Mouse (Mus musculus) ovary, postnatal 10 days (tissue): Measurements from ENCODE around the gene Fcgrt.
"Not testable (repeated sequence)": the region's sequence is repeated elsewhere in the genome, so short reads cannot be mapped to it uniquely, and the experiment has no call there.

ENCODE experiments used
- DNase-seq: peaks from one replicate; pipeline ENCODE4 v3.0.0; 2022; ENCODE audit warnings: low spot score

The Fcgrt gene

GRCm38 (mm10) chr7:45129776-45130512 is 26.3 kb upstream of the Fcgrt start:
- DNase-seq = no peak

- DNase-seq = peak; percentile 33
These were observed 25.7 kb upstream of the Fcgrt start for GRCm38 (mm10) chr7:45129318-45129717.

- DNase-seq = peak; percentile 92
These were observed 25.1 kb upstream of the Fcgrt start, which contains the start of gene Rpl13a for GRCm38 (mm10) chr7:45128624-45129246. Rpl13a (minus strand) TSS chr7:45128761.

GRCm38 (mm10) chr7:45127700-45128224 is 24.1 kb upstream of the Fcgrt start:
- no peak for DNase-seq

- no peak for DNase-seq
These were observed 23.4 kb upstream of the Fcgrt start for GRCm38 (mm10) chr7:45126844-45127699.

GRCm38 (mm10) chr7:45126147-45126843 is 22.6 kb upstream of the Fcgrt start:
- DNase-seq = no peak

- not testable (repeated sequence) for DNase-seq
These were observed 22.0 kb upstream of the Fcgrt start for GRCm38 (mm10) chr7:45125649-45126048.

GRCm38 (mm10) chr7:45125144-45125600 is 21.5 kb upstream of the Fcgrt start:
- DNase-seq = no peak

GRCm38 (mm10) chr7:45124224-45125143 is 20.8 kb upstream of the Fcgrt start, which contains the start of gene Rps11:
Rps11 (minus strand) TSS chr7:45124439.
- peak; percentile 92 for DNase-seq

- no peak for DNase-seq
These were observed 19.5 kb upstream of the Fcgrt start for GRCm38 (mm10) chr7:45123186-45123570.

GRCm38 (mm10) chr7:45122561-45123185 is 19.0 kb upstream of the Fcgrt start:
- DNase-seq = no peak

- no peak for DNase-seq
These were observed 18.3 kb upstream of the Fcgrt start for GRCm38 (mm10) chr7:45121966-45122365.

GRCm38 (mm10) chr7:45121404-45121803 is 17.8 kb upstream of the Fcgrt start:
- no peak for DNase-seq

GRCm38 (mm10) chr7:45119780-45120709 is 16.4 kb upstream of the Fcgrt start:
- DNase-seq = no peak

- DNase-seq = no peak
These were observed 14.7 kb upstream of the Fcgrt start for GRCm38 (mm10) chr7:45118336-45118735.

GRCm38 (mm10) chr7:45117566-45117965 is 13.9 kb upstream of the Fcgrt start:
- no peak for DNase-seq

GRCm38 (mm10) chr7:45113476-45113875 is 9.8 kb upstream of the Fcgrt start:
- DNase-seq = no peak

GRCm38 (mm10) chr7:45112529-45112928 is 8.9 kb upstream of the Fcgrt start:
- DNase-seq = no peak

- no peak for DNase-seq
These were observed 8.3 kb upstream of the Fcgrt start for GRCm38 (mm10) chr7:45111940-45112339.
